Mouse (Mus musculus): ENCODE results near the gene Gm14147. TPM values are rescaled to one million over a fixed set of nuclear protein-coding genes. Genes with fewer than 3 reads are reported as not detected.
"Not testable (repeated sequence)": the region's sequence is repeated elsewhere in the genome, so short reads cannot be mapped to it uniquely, and the experiment has no call there.

Gene Gm14147
- total RNA-seq (2021) = not detected
- long read RNA-seq, experiment 1 = 0 reads
- long read RNA-seq, experiment 2 = 0 reads

DNA sequence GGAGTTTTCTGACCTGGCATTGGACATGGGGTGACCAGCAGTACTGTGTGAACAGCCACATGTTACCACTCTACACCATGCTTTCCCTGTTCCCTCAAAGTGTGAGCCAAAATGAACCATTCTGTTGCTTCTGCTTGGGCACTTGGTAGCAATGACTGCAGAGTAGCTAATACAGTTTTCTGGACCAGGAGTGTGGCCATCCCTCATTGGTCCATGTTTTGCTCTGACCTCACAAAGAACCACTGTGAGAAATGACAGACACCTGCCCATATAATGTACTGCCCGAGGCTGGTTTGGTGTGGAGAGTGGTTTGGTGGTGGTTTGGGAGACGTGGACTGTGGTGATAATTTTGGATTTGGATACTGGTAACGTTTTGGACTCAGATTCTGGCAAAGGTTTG is at the start of gene Gm14147:
Gm14147 (plus strand) TSS at position 301 of the 400 bp plus-strand sequence.
- DNase-seq = not testable (repeated sequence)

- DNase-seq = no peak
Measured at GRCm38 (mm10) chr2:151056637-151057036, 41.4 kb upstream of the Gm14147 start.

DNA sequence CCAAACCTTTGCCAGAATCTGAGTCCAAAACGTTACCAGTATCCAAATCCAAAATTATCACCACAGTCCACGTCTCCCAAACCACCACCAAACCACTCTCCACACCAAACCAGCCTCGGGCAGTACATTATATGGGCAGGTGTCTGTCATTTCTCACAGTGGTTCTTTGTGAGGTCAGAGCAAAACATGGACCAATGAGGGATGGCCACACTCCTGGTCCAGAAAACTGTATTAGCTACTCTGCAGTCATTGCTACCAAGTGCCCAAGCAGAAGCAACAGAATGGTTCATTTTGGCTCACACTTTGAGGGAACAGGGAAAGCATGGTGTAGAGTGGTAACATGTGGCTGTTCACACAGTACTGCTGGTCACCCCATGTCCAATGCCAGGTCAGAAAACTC is 5.8 kb upstream of the Gm14147 start, which contains the start of gene Gm14151:
Gm14151 (minus strand) TSS at position 101 of the 400 bp plus-strand sequence.
- not testable (repeated sequence) for DNase-seq

Other genes with a start within 250 kb of the Gm14147 start
- gene Abhd12, start 193.5 kb upstream of the Gm14147 start, total RNA-seq (2021) = 10 to 100 TPM; 24.7 to 24.8 TPM
- 1 to 10 TPM; 1.6 to 2.3 TPM for gene Gins1, start 192.8 kb upstream of the Gm14147 start, total RNA-seq (2021)
- under 1 TPM; 0.29 to 0.43 TPM for gene Ninl, start 58.9 kb upstream of the Gm14147 start, total RNA-seq (2021)
- gene Nanp, start 58.8 kb upstream of the Gm14147 start, total RNA-seq (2021) = 1 to 10 TPM; 3.3 to 3.4 TPM
- not detected for gene Gm14151, start 5.9 kb upstream of the Gm14147 start, total RNA-seq (2021)